Mouse (Mus musculus) kidney, adult 2 months (tissue): Measurements from ENCODE around the gene Gm12355.
A peak's percentile ranks its signal among the peaks of the same experiment; 100 is the strongest.

ENCODE experiments used
- CTCF ChIP-seq: fragments of 200-500 bp; conservative IDR thresholded peaks from 2 replicates; pipeline ENCODE4 v1.5.1; 2011; ENCODE audit warnings: low read depth, mild to moderate bottlenecking, control low read depth, low read length, moderate library complexity, mixed read lengths; ENCODE audit not compliant: insufficient read depth, insufficient read length
- POLR2A ChIP-seq: fragments of 200-500 bp; IDR thresholded peaks from one replicate; pipeline ENCODE4 v1.6.1; 2011; ENCODE audit warnings: low read depth, low read length, control low read depth

DNA sequence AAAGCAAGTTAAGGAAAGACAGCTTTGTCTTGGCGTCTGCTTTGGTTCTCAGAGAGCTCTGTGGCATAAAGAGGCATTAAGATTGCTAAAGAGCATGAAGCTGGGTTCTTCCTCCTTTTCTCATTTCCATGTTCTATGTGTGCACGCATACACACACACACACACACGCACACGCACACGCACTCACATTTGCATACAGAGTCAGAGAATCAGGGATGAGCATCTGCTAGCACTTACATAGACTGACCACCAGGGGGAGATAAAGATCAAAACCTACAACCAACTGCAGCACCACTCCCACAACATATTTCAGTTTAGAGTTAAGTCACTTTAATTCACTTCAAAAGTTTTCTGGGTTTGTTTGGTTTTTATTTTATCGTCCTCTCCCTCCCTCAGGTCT is 35.1 kb upstream of the Gm12355 start:
- TF ChIP-seq POLR2A, result no peak
- TF ChIP-seq CTCF, result peak; percentile 59
